Mouse (Mus musculus) brain, embryonic 14.5 days (tissue): Measurements from ENCODE around the gene Gm1330. TPM values are rescaled to one million over a fixed set of nuclear protein-coding genes. Genes with fewer than 3 reads are reported as not detected.
"Not testable (repeated sequence)": the region's sequence is repeated elsewhere in the genome, so short reads cannot be mapped to it uniquely, and the experiment has no call there.

Experiments
- DNase-seq: peaks from one replicate; pipeline ENCODE4 v3.0.0-alpha.2; 2011; ENCODE audit warnings: low read depth
- CTCF ChIP-seq: fragments of 200-500 bp; IDR thresholded peaks from 2 replicates; pipeline ENCODE4 v1.5.1; 2012; ENCODE audit warnings: inconsistent platforms, mild to moderate bottlenecking, moderate library complexity, borderline replicate concordance; ENCODE audit not compliant: insufficient read depth, insufficient read length; ENCODE audit errors: extremely low read depth
- POLR2A ChIP-seq: fragments of 200-500 bp; IDR thresholded peaks from 2 replicates; pipeline ENCODE4 v1.6.1; 2012; ENCODE audit warnings: mild to moderate bottlenecking, inconsistent platforms, borderline replicate concordance; ENCODE audit not compliant: poor library complexity, insufficient read depth, insufficient read length, severe bottlenecking; ENCODE audit errors: extremely low read depth
- polyA plus RNA-seq: library from polyadenylated mRNA; depleted of rRNA; stranded (reverse); fragments of >200 nt; gene quantifications from 2 replicates; pipeline ENCODE4 v1.2.3, GENCODE M21; 2012; rRNA removed

Gm1330 gene
- polyA plus RNA-seq = not detected in 2 replicates

DNA sequence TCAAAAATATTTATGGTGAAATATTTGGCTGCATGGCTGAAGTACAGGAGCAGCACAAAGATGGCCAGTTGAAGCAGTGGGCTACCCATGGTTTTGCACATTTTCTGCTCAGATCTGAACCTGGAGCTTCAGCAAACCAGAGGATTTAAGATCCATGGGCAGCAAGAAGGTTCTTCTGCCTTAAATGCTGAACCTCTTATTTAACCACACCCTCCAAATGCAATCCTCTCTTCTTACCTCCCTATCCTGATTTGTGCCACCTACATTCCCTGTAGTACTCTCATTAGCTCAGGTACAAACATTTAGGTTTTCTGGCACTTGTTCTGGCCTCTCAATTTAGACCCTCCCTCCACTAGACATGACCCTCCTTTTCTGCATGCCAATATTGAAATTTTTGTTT is at the start of gene Gm1330:
Gene Gm1330 (minus strand): TSS at position 101 of the 400 bp plus-strand sequence.
- TF ChIP-seq POLR2A = no peak
- no peak for TF ChIP-seq CTCF
- no peak for DNase-seq

DNA sequence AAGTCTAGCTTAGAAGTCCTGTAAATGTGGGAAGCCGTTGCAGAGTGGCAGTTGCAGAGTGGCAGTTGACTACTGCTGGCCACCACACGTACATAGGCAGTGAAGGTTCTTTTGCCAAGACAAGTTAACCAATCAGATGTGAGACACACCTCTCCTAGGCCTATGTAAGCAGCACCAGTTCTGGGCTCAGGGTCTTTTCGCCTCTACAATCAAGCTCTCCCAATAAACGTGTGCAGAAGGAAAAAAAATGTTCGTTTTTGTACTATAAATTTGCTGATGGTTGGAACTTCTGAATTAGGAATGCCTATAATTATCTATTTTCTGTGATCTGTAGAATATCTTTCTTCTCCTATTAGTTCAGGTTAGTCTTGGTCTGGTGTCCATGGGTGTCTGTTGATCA is 14.1 kb upstream of the Gm1330 start, which contains the start of gene Gm10750:
Gene Gm10750 (minus strand): TSS at position 101 of the 400 bp plus-strand sequence.
- DNase-seq = not testable (repeated sequence)

DNA sequence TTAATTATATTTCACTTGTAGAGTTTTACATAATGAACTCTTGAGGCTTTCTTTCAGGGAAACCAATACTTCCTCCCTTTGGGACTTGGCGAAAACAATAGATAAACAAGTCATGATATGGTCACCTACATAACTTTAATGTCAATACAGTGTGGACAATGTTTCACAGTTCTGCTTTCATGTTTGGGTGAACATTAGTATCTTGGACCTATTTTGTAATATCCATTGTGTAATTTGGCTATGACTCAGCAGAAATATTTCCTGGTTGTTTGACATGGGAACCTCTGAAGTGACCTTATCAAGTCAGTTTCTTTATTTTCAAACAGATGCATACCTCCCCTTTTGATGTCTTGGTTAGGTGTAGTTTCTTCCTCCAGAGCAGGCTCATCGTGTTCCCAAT is 1.8 kb upstream of the Gm1330 start:
- DNase-seq = no peak
- TF ChIP-seq POLR2A = no peak

DNA sequence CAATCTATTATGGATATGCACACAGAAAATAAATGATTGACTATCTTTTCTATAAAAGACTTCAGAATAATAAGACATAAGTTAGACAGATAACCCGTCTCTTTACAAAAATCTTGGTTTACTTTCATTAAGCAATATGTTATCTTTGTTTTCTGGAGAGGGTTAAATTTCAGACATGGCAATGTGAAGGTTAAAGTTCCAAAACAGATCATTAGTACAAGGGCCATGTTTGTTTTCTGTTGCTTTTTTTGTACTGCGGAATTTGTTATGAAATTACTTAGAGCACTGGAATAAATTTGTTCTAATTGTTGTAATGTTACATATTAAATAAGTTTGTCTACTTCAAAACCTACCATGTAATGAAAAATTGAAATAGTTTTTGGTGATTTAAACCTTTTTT is 7.9 kb downstream of the Gm1330 start:
- DNase-seq = no peak
- TF ChIP-seq CTCF (no peak), POLR2A (no peak)

Other genes starting within 250 kb of the Gm1330 start
- 0.16 TPM in 1 of 2 replicates, not detected in the other for gene Cst11, start 231.8 kb downstream of the Gm1330 start, polyA plus RNA-seq
- not detected in 2 replicates for gene 8030411F24Rik, start 221.2 kb downstream of the Gm1330 start, polyA plus RNA-seq
- not detected in 2 replicates for gene Cst12, start 213.9 kb downstream of the Gm1330 start, polyA plus RNA-seq
- gene Cst8, start 204.5 kb downstream of the Gm1330 start, polyA plus RNA-seq = 0.10 TPM in 1 of 2 replicates, not detected in the other
- gene Cst13, start 183.2 kb downstream of the Gm1330 start, polyA plus RNA-seq = not detected in 2 replicates
- not detected in 2 replicates for gene Cst9, start 168.1 kb downstream of the Gm1330 start, polyA plus RNA-seq
- not detected in 2 replicates for gene 9230104L09Rik, start 138.2 kb downstream of the Gm1330 start, polyA plus RNA-seq
- 465 and 499 TPM in 2 replicates for gene Cst3, start 127.6 kb downstream of the Gm1330 start, polyA plus RNA-seq
- not detected in 2 replicates for gene Gm10750, start 14.0 kb upstream of the Gm1330 start, polyA plus RNA-seq